Mouse (Mus musculus) left cerebral cortex, postnatal 36 days (tissue): ENCODE data around the gene Npepps. TPM values are rescaled to one million over a fixed set of nuclear protein-coding genes. Genes with fewer than 3 reads are reported as not detected.
"Not testable (repeated sequence)": the region's sequence is repeated elsewhere in the genome, so short reads cannot be mapped to it uniquely, and the experiment has no call there.

Source experiments
- DNase-seq, 2 experiments: peaks; one replicate each; pipeline ENCODE4 v3.0.0; 2021 to 2022; ENCODE audit warnings: low spot score in 2 of 2, mixed read lengths in 1 of 2
- intact Hi-C: fragments of 180-260 bp; cut with DNase I; formaldehyde crosslinking; loops from one replicate; pipeline ENCODE4 v1.15.1; 2025
- total RNA-seq, 2 experiments: library from RNA; stranded (reverse); gene quantifications; 2 replicates each; pipeline ENCODE4 v1.2.3; 2021

Npepps gene
- total RNA-seq, 2 experiments from 2014 or later = 122 to 156 TPM

DNA sequence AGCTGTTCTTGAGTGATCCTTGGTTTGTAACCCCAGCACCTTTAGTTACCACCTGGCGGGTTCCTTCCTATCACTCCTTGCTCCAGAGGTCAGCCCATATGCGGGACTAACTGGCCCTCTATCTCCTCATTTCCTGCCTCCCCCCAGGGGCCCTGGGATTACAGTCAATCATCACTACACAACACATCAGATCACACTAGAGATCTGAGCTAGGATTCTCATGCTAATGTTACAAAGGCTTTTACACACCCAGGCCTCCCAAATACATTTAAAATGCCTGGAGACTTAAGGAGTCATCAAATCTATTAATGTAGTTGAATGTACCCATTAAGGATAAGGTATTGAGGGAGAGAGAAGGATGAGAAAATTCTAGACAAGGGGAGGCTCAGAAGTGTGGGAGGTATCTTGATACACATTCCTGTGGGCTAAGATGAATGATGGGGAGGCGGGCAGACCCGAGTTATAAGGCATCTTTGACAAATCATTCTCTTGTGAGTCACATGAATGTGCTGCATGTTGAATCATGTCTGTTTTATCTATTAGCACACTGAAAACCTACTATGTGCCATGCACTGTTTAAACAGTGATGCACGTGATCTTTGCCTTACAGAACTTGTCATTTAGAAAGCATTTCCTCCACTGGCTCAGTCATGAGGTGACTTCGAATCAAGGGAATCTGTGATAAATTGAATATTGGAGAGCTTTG is 88.4 kb downstream of the Npepps start:
- DNase-seq = no peak
- intact Hi-C loops = no loop called here

DNA sequence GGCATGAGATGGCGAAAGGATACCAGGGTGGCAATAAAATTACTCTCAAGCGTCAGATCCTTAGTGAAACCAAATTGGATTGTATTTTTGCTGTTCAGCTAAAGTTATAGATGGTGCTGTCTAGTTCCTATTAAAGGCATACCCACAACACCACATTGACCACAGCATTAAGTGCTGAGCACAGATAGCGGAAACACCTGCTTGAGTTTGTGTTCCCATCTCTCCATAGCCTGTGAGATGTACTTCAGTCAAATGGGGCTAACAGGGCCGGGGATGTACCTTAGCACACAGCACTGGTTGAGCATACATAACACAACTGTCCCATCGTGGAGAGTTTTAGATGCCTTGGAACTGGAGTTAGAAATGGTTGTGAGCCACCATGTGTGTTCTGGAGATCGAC is 89.4 kb downstream of the Npepps start:
- intact Hi-C loops = no loop called here

DNA sequence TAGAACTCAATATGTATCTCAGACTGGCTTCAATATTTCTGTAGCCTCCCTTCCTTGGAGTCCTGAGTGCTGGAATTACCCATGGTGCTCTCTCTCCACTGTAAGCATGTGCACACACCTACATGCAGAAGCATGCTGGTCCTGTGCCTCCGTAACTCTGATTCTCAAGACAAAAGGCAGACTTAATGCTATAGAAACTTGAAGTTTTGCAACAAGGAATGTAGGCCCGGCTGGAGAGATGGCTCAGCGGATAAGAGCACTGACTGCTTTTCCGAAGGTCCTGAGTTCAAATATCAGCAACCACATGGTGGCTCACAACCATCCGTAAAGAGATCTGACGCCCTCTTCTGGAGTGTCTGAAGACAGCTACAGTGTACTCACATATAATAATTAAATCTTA is 90.8 kb downstream of the Npepps start:
- not testable (repeated sequence) for DNase-seq
- intact Hi-C loops = loop anchor here (5.0 kb wide), 1 partner anchor 128 kb away; the partner anchor contains the start of gene Mrpl45

More for the DNA sequence above, 89.4 kb downstream of the Npepps start:
- DNase-seq = no peak

DNA sequence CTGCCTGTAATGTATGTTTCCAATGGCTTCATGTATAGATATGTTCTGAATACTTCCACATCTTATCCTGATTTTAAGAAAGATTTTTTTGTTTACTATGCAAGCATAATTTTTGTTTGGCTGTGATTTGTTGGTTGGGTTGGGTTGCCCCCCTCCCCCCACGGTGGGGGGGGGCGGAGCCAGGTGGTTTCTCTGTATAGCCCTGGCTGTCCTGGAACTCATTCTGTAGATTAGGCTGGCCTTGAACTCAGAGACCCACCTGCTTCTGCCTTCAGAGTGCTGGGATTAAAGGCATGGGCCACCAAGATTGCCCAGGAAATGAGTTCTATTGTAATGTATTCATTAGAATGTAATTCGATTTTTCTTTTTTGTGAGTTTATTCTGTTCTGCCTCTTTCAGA is 91.2 kb downstream of the Npepps start:
- intact Hi-C loops = loop anchor here (5.0 kb wide), 1 partner anchor 128 kb away; the partner anchor contains the start of gene Mrpl45
- DNase-seq = no peak

DNA sequence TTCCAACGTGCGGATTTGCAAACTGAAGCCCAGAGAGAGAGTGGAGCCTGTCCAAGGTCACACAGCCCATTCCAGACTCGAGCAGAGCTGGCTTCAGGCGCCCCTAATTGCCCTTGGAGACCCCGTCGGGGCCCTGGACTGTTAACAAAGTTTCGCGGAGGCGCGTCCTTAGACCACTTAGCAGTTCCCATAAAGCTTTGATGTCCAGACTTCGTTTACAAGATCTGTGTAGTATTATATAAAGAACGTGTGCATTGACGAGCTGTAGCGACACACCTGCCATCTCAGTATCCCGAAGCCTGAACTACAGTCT is 91.8 kb downstream of the Npepps start:
- intact Hi-C loops = loop anchor here (5.0 kb wide), 1 partner anchor 129 kb away; the partner anchor contains the start of gene Mrpl45
- DNase-seq = no peak

DNA sequence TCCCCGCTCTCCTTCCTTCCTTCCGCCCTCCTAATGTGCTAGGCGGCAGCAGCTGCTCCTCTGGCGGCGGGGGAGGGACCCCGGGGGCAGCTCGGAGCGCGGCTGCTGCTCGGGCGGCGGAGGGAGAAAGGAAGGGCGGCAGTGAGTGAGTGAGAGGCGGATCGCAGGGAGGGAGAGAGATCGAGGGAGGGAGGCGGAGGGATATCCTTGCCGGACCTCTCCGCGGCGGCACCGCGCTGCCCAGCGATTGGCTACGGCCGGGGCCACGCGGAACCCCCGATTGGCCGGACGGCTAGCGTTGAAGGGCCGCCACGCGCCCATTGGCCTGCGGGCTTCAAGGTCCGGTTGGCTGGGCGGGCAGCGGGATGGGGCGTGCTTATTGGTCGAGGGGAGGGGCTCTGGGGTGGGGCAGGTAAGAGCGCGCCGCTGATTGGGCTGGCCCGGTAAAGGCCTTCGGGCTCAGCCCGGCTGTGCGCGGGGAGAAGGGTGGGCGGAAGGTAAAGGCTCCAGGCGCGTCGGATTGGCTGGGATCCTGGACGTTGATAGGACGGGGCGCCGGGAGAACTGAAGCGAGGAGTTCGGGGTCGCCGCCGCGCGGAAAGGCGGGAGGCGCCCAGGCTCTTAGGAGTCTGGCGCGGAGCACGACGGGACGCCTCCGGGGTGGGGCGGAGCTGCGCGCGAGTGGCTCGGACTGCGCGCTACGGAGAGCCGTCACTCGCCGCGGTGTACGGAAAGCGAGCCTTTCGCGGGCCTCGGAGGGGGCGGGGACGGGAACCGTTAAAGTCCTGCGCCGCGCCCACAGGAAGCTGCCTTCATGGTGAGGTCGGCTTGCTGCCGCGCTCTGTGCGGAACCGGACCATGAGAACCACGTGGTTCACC is 92.4 kb downstream of the Npepps start, which contains the start of gene Kpnb1:
Gene Kpnb1 (minus strand): TSS at position 118 of the 879 bp plus-strand sequence.
- peak; percentile 99 to 100 for DNase-seq
- intact Hi-C loops = loop anchor here (5.0 kb wide), 1 partner anchor 129 kb away; the partner anchor contains the start of gene Mrpl45

DNA sequence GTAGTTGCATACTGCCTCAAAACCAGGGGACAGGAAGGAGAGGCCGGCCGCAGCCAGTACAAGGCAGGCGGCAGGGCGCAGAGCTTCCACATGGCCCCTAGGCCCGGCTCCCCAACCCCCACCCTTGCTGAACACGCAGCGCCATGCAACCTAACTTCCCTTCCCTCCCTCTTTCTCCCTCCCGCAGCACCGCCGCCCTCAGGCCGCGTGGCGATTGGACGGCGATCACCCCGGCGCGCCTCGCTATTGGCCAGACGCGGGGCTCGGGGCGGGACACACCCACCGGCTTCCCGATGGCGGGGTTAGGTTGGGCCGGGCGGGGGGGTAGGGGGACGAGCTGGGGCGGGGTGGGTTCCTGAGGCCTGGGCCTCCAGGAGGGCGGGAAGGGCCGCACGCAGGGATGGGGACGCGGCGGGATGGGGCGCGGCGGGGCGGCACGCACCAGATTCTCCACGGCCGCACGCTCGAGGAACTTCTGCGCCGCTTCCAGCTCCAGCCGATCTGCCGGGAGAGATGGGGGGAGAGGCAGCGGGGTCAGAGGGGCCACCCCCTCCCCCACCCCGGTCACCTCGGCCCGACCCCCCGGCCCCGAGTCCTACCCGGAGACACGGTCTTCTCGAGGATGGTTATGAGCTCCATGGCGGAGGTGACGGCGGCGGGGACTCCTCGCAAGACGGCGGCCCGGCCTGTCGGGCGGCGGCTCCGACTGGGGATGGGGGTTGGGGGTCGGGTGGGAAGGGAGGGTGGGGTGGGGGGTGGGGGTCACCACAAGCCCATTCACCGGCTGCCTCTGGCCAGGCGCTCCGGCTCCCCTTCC is 93.3 kb downstream of the Npepps start:
- peak; percentile 98 for DNase-seq
- intact Hi-C loops = loop anchor here (5.0 kb wide), 1 partner anchor 130 kb away; the partner anchor contains the start of gene Mrpl45

DNA sequence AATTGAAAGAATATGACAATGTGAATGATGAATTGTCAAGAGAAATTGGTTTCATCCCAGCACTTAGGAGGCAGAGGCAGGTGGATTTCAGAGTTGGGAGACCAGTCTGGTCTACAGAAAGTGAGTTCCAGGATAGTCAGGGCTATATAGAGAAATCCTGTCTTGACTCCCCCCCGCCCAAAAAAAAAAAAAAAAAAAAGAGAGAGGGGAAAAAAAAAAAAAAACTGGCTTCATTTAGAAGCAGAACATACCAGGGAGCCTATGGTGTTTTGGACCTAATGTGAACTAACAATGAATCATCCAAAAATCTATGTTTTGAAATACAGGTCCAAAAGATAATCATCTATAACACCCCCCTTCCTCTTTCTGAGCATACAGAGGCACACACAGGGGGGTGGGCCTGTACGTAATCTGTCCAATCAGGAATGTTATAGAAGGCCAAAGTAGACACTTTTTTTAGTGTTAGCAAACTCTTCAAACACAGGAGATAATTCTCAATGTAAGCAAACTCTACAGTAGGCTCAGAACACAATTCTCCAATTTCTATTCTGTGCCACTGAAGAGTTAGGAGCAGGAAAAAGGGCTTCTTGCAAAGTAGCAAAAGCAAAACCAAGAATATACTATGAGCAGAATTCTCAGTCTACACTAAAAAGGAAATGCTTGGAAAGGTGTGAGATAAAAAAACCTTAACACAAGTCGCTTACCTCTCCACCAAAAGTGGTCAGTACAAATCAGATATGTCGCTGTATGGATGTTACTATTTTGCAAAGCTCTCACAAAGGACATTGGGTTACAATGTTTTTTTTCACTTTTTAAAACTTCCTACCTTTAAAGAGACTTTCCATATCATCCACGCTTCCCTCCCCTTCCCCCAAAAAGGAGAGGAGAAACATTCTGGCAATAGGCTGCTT is 94.5 kb downstream of the Npepps start:
- intact Hi-C loops = loop anchor here (5.0 kb wide), 1 partner anchor 131 kb away; the partner anchor contains the start of gene Mrpl45
- DNase-seq = no peak

DNA sequence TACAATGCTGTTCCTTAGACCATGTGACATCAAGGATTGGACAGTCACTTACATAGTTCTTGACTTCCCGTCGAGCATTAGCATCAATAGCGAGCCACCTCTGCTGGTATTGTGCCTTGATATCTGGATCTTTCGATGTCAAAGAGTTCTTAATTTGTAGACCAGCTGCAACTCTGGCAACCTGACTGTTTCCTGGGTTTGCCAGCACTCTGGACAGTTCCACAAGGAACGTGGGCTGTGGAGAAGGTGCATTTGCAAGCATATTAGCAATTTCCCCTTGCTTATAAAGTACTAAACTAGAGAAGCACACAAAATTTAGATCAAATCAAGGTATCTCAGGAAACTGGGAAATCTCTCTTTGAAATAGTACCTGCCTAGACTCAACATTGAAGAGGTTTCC is 95.6 kb downstream of the Npepps start:
- intact Hi-C loops = loop anchor here (5.0 kb wide), 1 partner anchor 132 kb away; the partner anchor contains the start of gene Mrpl45
- no peak for DNase-seq

DNA sequence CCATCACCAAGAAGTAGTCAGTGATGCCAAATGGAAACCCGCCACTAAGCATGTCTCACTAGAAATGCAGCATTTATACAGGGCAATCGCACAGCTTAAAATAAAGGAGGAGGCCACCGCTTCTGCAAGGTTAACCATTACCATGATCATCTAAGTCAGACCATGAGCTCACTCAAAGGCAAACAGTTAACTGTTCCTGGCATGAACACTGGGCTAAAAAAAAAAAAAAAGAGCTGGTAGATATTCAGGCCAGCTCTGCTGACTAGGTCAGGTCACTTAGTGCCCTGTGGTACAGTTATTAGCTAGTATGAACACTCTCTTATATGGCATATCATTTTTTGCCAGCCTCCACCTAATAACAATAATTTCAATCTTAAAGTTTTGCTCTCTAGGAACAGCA is 98.0 kb downstream of the Npepps start:
- intact Hi-C loops = no loop called here
- no peak for DNase-seq

DNA sequence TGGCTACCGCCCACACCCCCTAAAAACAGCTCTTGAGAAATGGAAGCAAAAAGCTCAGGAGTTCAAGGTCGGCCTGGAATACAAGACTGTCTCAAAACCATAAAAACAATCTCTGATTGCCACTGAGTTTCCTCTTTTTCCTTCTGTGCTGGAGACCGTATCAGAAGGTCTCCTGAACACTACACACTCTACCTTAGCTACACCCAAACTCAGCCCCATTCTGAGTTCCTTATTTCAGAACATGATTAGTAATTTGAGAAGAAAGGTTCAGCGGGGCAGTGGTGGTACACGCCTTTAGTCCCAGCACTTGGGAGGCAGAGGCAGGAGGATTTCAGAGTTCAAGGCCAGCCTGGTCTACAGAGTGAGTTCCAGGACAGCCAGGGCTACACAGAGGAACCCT is 99.4 kb downstream of the Npepps start:
- intact Hi-C loops = no loop called here
- no peak for DNase-seq

DNA sequence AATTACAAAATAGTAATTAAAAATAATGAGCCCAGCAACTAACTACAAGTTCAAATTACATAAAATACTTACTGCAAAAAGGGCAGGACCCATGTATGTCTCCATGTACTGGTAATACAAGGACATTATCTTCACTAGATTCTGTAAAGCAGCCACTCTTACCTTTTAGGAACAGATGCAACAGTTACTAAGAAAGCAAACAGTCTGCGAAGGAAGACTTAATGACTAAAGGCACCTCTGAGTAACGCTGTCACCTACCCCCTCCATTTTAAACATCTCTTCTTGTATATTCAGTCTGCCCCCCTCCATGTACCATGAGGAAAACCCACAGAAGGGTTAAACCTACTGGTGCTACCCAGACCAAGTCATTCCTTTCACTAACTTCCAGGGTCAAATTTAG is 102.2 kb downstream of the Npepps start:
- intact Hi-C loops = loop anchor here (5.0 kb wide), 1 partner anchor 106 kb away; no protein-coding TSS in a partner anchor
- DNase-seq = no peak

DNA sequence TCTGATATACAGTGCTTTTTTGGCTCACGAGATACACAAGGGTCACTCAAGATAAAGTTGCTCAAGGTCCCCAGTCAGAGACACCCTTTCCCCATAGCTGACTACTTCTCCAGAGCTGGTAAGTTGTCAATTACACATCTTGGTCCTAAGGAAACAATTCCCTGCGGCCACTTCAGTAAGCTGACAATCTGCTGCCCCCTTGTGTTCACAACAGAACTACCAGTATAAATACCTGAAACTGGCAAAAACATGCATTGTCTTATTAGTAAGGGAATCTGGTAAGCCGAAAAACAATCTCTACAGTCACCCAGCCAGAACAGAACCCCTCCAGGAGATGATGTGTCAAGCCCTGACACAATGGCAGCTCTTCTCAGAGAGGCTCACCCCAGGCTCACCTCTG is 103.6 kb downstream of the Npepps start:
- intact Hi-C loops = loop anchor here (5.0 kb wide), 1 partner anchor 105 kb away; no protein-coding TSS in a partner anchor
- DNase-seq = no peak

DNA sequence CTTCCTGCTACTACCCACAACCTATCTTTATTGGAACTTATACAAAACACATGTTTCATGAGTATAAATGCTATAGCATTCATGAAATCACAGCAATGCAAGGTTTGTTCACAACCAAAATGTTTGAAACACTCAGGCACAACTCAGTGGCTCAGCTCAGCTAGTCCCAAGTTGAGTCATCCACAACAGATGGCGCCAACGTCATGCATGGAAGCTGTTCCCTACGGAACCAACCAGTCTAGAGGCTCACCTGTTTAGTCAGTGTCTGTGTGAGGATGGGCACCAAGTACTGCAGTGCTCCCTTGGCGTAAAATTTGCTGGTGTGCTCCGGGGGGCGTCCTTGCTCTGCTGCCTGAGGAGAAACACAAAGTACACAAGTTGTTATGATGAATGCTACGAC is 104.9 kb downstream of the Npepps start:
- intact Hi-C loops = loop anchor here (5.0 kb wide), 1 partner anchor 103 kb away; no protein-coding TSS in a partner anchor
- peak; percentile 46 to 54 for DNase-seq

DNA sequence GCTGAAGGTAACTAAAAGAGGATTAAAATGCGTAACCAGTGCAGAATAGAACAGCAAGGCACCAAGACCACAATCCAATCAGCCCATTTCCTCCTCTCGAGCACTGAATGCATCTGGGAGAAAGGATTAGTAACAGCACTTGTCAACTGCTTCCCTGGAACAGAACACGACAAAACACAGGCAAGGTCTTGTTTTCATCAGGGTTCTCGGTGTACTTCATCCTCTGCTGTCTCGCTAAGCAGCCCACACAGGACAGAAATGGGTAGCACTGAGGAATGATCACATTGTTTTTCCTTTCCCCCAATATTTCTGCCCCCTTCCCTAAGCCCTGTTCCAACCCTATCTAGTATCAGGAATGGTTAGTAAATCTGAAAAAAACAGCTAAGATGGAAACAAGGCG is 120.1 kb downstream of the Npepps start:
- DNase-seq = no peak
- intact Hi-C loops = no loop called here

DNA sequence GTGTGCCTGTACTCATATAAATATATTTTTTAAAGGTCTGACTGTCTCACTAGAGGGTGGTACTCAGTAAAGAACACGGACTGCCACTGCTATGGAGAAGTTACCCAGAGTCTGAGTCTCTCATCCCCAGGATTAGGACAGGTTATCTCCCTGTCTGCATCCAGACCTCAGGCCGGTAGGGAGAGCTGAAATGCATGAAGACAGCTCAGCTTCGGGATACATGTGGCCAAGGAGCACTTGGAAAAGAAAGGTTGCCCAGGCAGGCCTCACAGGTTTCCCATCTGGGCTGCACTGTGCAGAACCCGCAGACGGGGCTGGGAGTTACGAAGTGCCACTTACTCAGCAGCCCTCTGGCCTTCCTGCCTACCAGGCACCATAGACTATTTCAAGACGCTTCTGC is 123.4 kb downstream of the Npepps start:
- intact Hi-C loops = no loop called here
- DNase-seq = no peak
